25 mouse cellular contexts compared by ENCODE assay signal in genomic region chr4:101321731-101322130, GRCm38 (mm10).
"Had no signal": no experiment of that assay in that cellular context is flagged by ENCODE, and none has a peak within 500 bp of the region (broad histone marks: within the 10 kb centered on the region; RNA-seq: fewer than 3 reads in every experiment).

No protein-coding gene starts in this region.

- ATAC-seq: forebrain, embryonic 13.5 days; forebrain, embryonic 14.5 days; forebrain, embryonic 15.5 days; forebrain, embryonic 16.5 days; forebrain, postnatal 0 days had no signal

- H3K4me3 ChIP-seq: embryonic facial prominence, embryonic 10.5 days; embryonic facial prominence, embryonic 12.5 days; embryonic facial prominence, embryonic 13.5 days; embryonic facial prominence, embryonic 15.5 days; erythroblast, embryonic 14.5 days; forebrain, embryonic 10.5 days; forebrain, embryonic 12.5 days; forebrain, embryonic 13.5 days; forebrain, embryonic 15.5 days; heart, adult 2 months; heart, embryonic 10.5 days had no signal

- DNase-seq: cerebellum, adult 9-11 months; cerebellum, postnatal 10 days; cerebellum, postnatal 14 days; cerebellum, postnatal 25 days; cerebellum, postnatal 36 days; embryo, embryonic 11 days; forebrain, postnatal 0 days; gastrocnemius, postnatal 10 days; gastrocnemius, postnatal 14 days; gastrocnemius, postnatal 25 days; gastrocnemius, postnatal 36 days; heart, adult 18-20 months; heart, adult 2 months had no signal

- H3K27ac ChIP-seq: embryonic facial prominence, embryonic 10.5 days; embryonic facial prominence, embryonic 12.5 days; embryonic facial prominence, embryonic 13.5 days; embryonic facial prominence, embryonic 15.5 days; forebrain, embryonic 10.5 days; forebrain, embryonic 12.5 days; forebrain, embryonic 13.5 days; forebrain, embryonic 15.5 days; heart, adult 2 months; heart, embryonic 10.5 days had no signal
